Mouse (Mus musculus): ENCODE measurements around the gene Myt1l. TPM values are rescaled to one million over a fixed set of nuclear protein-coding genes. Genes with fewer than 3 reads are reported as not detected.

Myt1l gene
- total RNA-seq, 2 experiments from 2014 or later = not detected

- no peak for ATAC-seq (replicated peaks; ENCODE audit: low FRiP score, poor library complexity, severe bottlenecking)
Observed at GRCm38 (mm10) chr12:29938376-29939041, 410.3 kb downstream of the Myt1l start.

GRCm38 (mm10) chr12:29939261-29939671 lies 411.1 kb downstream of the Myt1l start:
- ATAC-seq (replicated peaks; ENCODE audit: low FRiP score, poor library complexity, severe bottlenecking) = no peak

GRCm38 (mm10) chr12:29942435-29942834 lies 414.3 kb downstream of the Myt1l start:
- ATAC-seq (replicated peaks; ENCODE audit: low FRiP score, poor library complexity, severe bottlenecking) = no peak

- ATAC-seq (replicated peaks; ENCODE audit: low FRiP score, poor library complexity, severe bottlenecking) = no peak
Observed at GRCm38 (mm10) chr12:29944650-29945049, 416.5 kb downstream of the Myt1l start.

- ATAC-seq (replicated peaks; ENCODE audit: low FRiP score, poor library complexity, severe bottlenecking) = no peak
Observed at GRCm38 (mm10) chr12:29945182-29945743, 417.1 kb downstream of the Myt1l start.

- ATAC-seq (replicated peaks; ENCODE audit: low FRiP score, poor library complexity, severe bottlenecking) = no peak
Observed at GRCm38 (mm10) chr12:29951043-29951442, 422.9 kb downstream of the Myt1l start.

GRCm38 (mm10) chr12:29951485-29951884 lies 423.3 kb downstream of the Myt1l start:
- no peak for ATAC-seq (replicated peaks; ENCODE audit: low FRiP score, poor library complexity, severe bottlenecking)

- ATAC-seq (replicated peaks; ENCODE audit: low FRiP score, poor library complexity, severe bottlenecking) = no peak
Observed at GRCm38 (mm10) chr12:29952102-29952501, 423.9 kb downstream of the Myt1l start.

GRCm38 (mm10) chr12:29953999-29954398 lies 425.8 kb downstream of the Myt1l start:
- no peak for ATAC-seq (replicated peaks; ENCODE audit: low FRiP score, poor library complexity, severe bottlenecking)

GRCm38 (mm10) chr12:29954464-29954863 lies 426.3 kb downstream of the Myt1l start:
- ATAC-seq (replicated peaks; ENCODE audit: low FRiP score, poor library complexity, severe bottlenecking) = no peak

GRCm38 (mm10) chr12:29956969-29957368 lies 428.8 kb downstream of the Myt1l start:
- ATAC-seq (replicated peaks; ENCODE audit: low FRiP score, poor library complexity, severe bottlenecking) = no peak

GRCm38 (mm10) chr12:29958637-29959036 lies 430.5 kb downstream of the Myt1l start:
- ATAC-seq (replicated peaks; ENCODE audit: low FRiP score, poor library complexity, severe bottlenecking) = no peak

- no peak for ATAC-seq (replicated peaks; ENCODE audit: low FRiP score, poor library complexity, severe bottlenecking)
Observed at GRCm38 (mm10) chr12:29961041-29961440, 432.9 kb downstream of the Myt1l start.

GRCm38 (mm10) chr12:29965016-29965415 lies 436.8 kb downstream of the Myt1l start:
- ATAC-seq (replicated peaks; ENCODE audit: low FRiP score, poor library complexity, severe bottlenecking) = no peak

GRCm38 (mm10) chr12:29971795-29972464 lies 443.7 kb downstream of the Myt1l start:
- ATAC-seq (replicated peaks; ENCODE audit: low FRiP score, poor library complexity, severe bottlenecking) = no peak

- ATAC-seq (replicated peaks; ENCODE audit: low FRiP score, poor library complexity, severe bottlenecking) = no peak
Observed at GRCm38 (mm10) chr12:29972533-29972932, 444.3 kb downstream of the Myt1l start.
